Mouse (Mus musculus) forebrain, embryonic 11.5 days (tissue): ENCODE results near the gene Agpat4. TPM values are rescaled to one million over a fixed set of nuclear protein-coding genes. Genes with fewer than 3 reads are reported as not detected.

Experiments used
- polyA plus RNA-seq: library from polyadenylated mRNA; unstranded; fragments of >200 nt; fragmentation: Nextera tagmentation; extraction: Ambion mirVana; gene quantifications from 2 replicates; pipeline ENCODE4 v1.2.1, GENCODE M21; 2014

Agpat4 gene
- polyA plus RNA-seq, 1 experiment from 2014 or later = 35.6 TPM

Other genes with a start within 250 kb of the Agpat4 start
- 49.5 and 59.4 TPM in 2 replicates for gene Map3k4, start 200.1 kb downstream of the Agpat4 start, polyA plus RNA-seq